Comparison of ENCODE assay signal across 8 mouse cellular contexts in genomic region chr1:72226172-72226886, GRCm38 (mm10). TPM values are rescaled to one million over a fixed set of nuclear protein-coding genes. Genes with fewer than 3 reads are reported as not detected.
DNase-seq lines count a peak whose midpoint lies in the region; ATAC-seq and TF ChIP-seq lines count a peak whose summit lies in the region.

No protein-coding gene starts in this region.

- H3K4me2 ChIP-seq in intestine, embryonic 15.5 days (replicated peaks), result peak overlapping the region; percentile 74
- H3K4me2 ChIP-seq in stomach, embryonic 15.5 days, result peak overlapping the region; percentile 73

- H3K36me3 ChIP-seq in thymus, adult 2 months (ENCODE audit: control insufficient read depth, insufficient read depth, low read length), result no peaks in the 10 kb centered on the region
- H3K36me3 ChIP-seq in intestine, embryonic 15.5 days, result no peaks in the 10 kb centered on the region
- H3K36me3 ChIP-seq in stomach, embryonic 15.5 days, result no peaks in the 10 kb centered on the region

- H3K9ac ChIP-seq in intestine, embryonic 15.5 days, result no peak overlapping the region
- no peak overlapping the region for H3K9ac ChIP-seq in stomach, embryonic 15.5 days

- ATAC-seq in erythroid progenitor cell, adult 5-6 weeks (replicated peaks; ENCODE audit: low FRiP score, poor library complexity, severe bottlenecking), result peak; percentile 49; the same call in 1 of the 2 replicates
- peak; percentile 94 for ATAC-seq in intestine, embryonic 15.5 days
- peak; percentile 86 for ATAC-seq in stomach, embryonic 15.5 days (ENCODE audit: insufficient read depth, low FRiP score, low read depth)

- H3K4me1 ChIP-seq in thymus, adult 2 months (replicated peaks; ENCODE audit: control insufficient read depth, insufficient read depth, low read length), result no peaks in the 10 kb centered on the region; the same call in 1 of the 2 replicates
- 0 out of 2 replicates have a peak, but pooled peaks cover 4% of the 10 kb centered on the region for H3K4me1 ChIP-seq in intestine, embryonic 15.5 days (replicated peaks)
- H3K4me1 ChIP-seq in stomach, embryonic 15.5 days, result no peaks in the 10 kb centered on the region

- H3K27me3 ChIP-seq in thymus, adult 2 months (ENCODE audit: control insufficient read depth, insufficient read depth, low read length), result no peaks in the 10 kb centered on the region
- no peaks in the 10 kb centered on the region for H3K27me3 ChIP-seq in intestine, embryonic 15.5 days (replicated peaks)
- H3K27me3 ChIP-seq in stomach, embryonic 15.5 days (replicated peaks), result peaks cover 11% of the 10 kb centered on the region

- no peak overlapping the region for H3K4me3 ChIP-seq in thymus, adult 2 months (ENCODE audit: control insufficient read depth, insufficient read depth, low read length)
- peak overlapping the region; percentile 44 for H3K4me3 ChIP-seq in intestine, embryonic 15.5 days (replicated peaks)
- H3K4me3 ChIP-seq in stomach, embryonic 15.5 days (replicated peaks), result peak overlapping the region; percentile 54; the same call in 1 of the 2 replicates

- TF ChIP-seq CTCF in thymus, adult 2 months (IDR thresholded peaks at IDR 0.05; ENCODE audit: borderline replicate concordance, control insufficient read depth, extremely low read depth, insufficient read depth, low read length, poor library complexity), result no peak

- DNase-seq in cerebellum, adult 9-11 months, result peak; percentile 41
- no peak for DNase-seq in cerebellum, adult 9-10 months
- DNase-seq in thymus, postnatal 14 days, result peak; percentile 35
- no peak for DNase-seq in thymus, adult 2 months
- peak; percentile 32 for DNase-seq in lung, postnatal 10 days

- H3K9me3 ChIP-seq in intestine, embryonic 15.5 days, result no peaks in the 10 kb centered on the region
- no peaks in the 10 kb centered on the region for H3K9me3 ChIP-seq in stomach, embryonic 15.5 days

- H3K27ac ChIP-seq in thymus, adult 2 months (ENCODE audit: control insufficient read depth, insufficient read depth, low read length), result no peak overlapping the region
- H3K27ac ChIP-seq in intestine, embryonic 15.5 days, result no peak overlapping the region
- peak overlapping the region; percentile 27; the same call in 1 of the 2 replicates for H3K27ac ChIP-seq in stomach, embryonic 15.5 days

- 4% methylated on average over 11 of the region's 18 CpGs for WGBS in thymus, adult 2 months
- under 1% methylated on average over 11 of the region's 18 CpGs for WGBS in intestine, embryonic 15.5 days
- under 1% methylated on average over 11 of the region's 18 CpGs for WGBS in stomach, embryonic 15.5 days

- no peak for TF ChIP-seq POLR2A in thymus, adult 2 months (IDR thresholded peaks at IDR 0.05; ENCODE audit: control insufficient read depth, extremely low read depth, insufficient read depth, low read length, poor library complexity)

RNA-seq across cellular contexts. Expression of gene Mreg, which starts 14.2 kb away (rescaled TPM):
- 20.6 and 28.0 TPM in 2 replicates for polyA plus RNA-seq in thymus, adult 2 months (2012; rRNA removed)
- total RNA-seq in erythroid progenitor cell, adult 5-6 weeks (2015; ENCODE audit: low replicate concordance), result 1.4 TPM in 1 of 2 replicates, not detected in the other
- 0.39 TPM in 1 of 2 replicates, not detected in the other for total RNA-seq in erythroid progenitor cell, adult 5-6 weeks (2017; ENCODE audit: low replicate concordance)
- 8.5 and 9.4 TPM in 2 replicates for polyA plus RNA-seq in intestine, embryonic 15.5 days (2015; fragmentation: Nextera tagmentation; extraction: Ambion mirVana)
- 8.5 and 9.7 TPM in 2 replicates for polyA plus RNA-seq in stomach, embryonic 15.5 days (2015; fragmentation: Nextera tagmentation; extraction: Ambion mirVana)

RNA-seq across cellular contexts. Expression of gene Pecr, which starts 57.8 kb away (rescaled TPM):
- polyA plus RNA-seq in thymus, adult 2 months (2012; rRNA removed), result 3.6 TPM in 2 replicates
- total RNA-seq in erythroid progenitor cell, adult 5-6 weeks (2015; ENCODE audit: low replicate concordance), result 1.7 TPM in 1 of 2 replicates, not detected in the other
- total RNA-seq in erythroid progenitor cell, adult 5-6 weeks (2017; ENCODE audit: low replicate concordance), result 1.4 TPM in 1 of 2 replicates, not detected in the other
- 57.7 and 65.5 TPM in 2 replicates for polyA plus RNA-seq in intestine, embryonic 15.5 days (2015; fragmentation: Nextera tagmentation; extraction: Ambion mirVana)
- 47.1 and 57.3 TPM in 2 replicates for polyA plus RNA-seq in stomach, embryonic 15.5 days (2015; fragmentation: Nextera tagmentation; extraction: Ambion mirVana)

RNA-seq across cellular contexts. Expression of gene Tmem169, which starts 57.8 kb away (rescaled TPM):
- polyA plus RNA-seq in thymus, adult 2 months (2012; rRNA removed), result 0.46 and 0.89 TPM in 2 replicates
- total RNA-seq in erythroid progenitor cell, adult 5-6 weeks (2015; ENCODE audit: low replicate concordance), result not detected in 2 replicates
- not detected in 2 replicates for total RNA-seq in erythroid progenitor cell, adult 5-6 weeks (2017; ENCODE audit: low replicate concordance)
- polyA plus RNA-seq in intestine, embryonic 15.5 days (2015; fragmentation: Nextera tagmentation; extraction: Ambion mirVana), result 2.8 and 3.0 TPM in 2 replicates
- polyA plus RNA-seq in stomach, embryonic 15.5 days (2015; fragmentation: Nextera tagmentation; extraction: Ambion mirVana), result 3.2 and 3.3 TPM in 2 replicates

Comparison
In these comparisons a context has a peak if more than half of its experiments do, and no peak if none do; other contexts are left out.
1. DNase-seq: peak in cerebellum, adult 9-11 months (single experiment), thymus, postnatal 14 days (single experiment) and lung, postnatal 10 days (single experiment); none in cerebellum, adult 9-10 months (single experiment) and thymus, adult 2 months (single experiment).
2. RNA of gene Pecr, which starts 57.8 kb away (polyA plus RNA-seq): 57.7 to 65.5 TPM in intestine, embryonic 15.5 days and 47.1 to 57.3 TPM in stomach, embryonic 15.5 days; 3.6 TPM in thymus, adult 2 months; every median in the first group is over 10 times any median in the second.
3. Peak in every context shown above with its lines, with median percentiles within 50 percentile points of each other: ATAC-seq.